Comparison of ENCODE assay signal across 18 mouse cellular contexts in the genomic region with DNA sequence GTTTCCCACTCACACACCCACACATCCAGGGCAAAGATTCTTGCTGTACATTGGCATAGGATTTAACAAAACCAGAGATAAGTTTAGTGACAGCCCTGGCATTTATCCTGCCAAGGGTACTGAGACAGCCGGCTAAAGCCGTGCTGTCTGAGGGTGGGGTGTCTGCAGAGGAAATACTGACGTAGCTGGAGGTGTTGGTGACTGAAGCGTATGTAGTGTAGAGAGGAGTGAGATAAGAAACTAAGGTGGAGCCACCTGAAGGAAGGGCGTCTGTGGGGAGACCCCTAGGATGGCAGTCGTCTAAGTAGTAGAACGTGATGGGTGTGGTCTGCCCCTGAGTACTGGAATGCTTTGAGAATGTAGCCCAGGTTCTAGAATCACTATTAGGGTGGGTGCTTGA. TPM values are rescaled to one million over a fixed set of nuclear protein-coding genes. Genes with fewer than 3 reads are reported as not detected.
A peak's percentile ranks its signal among the peaks of the same experiment; 100 is the strongest.
DNase-seq lines count a peak whose midpoint lies in the region; ATAC-seq lines count a peak whose summit lies in the region.
"Had no signal": no experiment of that assay in that cellular context is flagged by ENCODE, and none has a peak within 500 bp of the region (broad histone marks: within the 10 kb centered on the region; RNA-seq: fewer than 3 reads in every experiment).

No protein-coding gene starts in this region.

- 65% methylated on average over 7 of the region's 7 CpGs for WGBS in forebrain, embryonic 13.5 days
- WGBS in forebrain, embryonic 12.5 days: 71% methylated on average over 7 of the region's 7 CpGs
- WGBS in liver, embryonic 13.5 days (ENCODE audit: insufficient replicate concordance): 12% methylated on average over 7 of the region's 7 CpGs

- DNase-seq in liver, embryonic 13.5 days: no peak
- no peak for DNase-seq in liver
- DNase-seq in CD4-positive, CD25-positive, alpha-beta regulatory T cell, adult 2 months (ENCODE audit: low read depth, low spot score): peak; percentile 75
- DNase-seq in brain, adult 2 months (ENCODE audit: low read depth, low spot score): peak; percentile 40
- no peak for DNase-seq in Muller cell, postnatal 12 days (ENCODE audit: inconsistent ontology term)
- no peak for DNase-seq in spleen, postnatal 10 days (ENCODE audit: low spot score in 2 of 2)
- DNase-seq: adrenal gland, adult 2 months; cerebellum, adult 8-10 months; embryo, embryonic 11 days; forebrain, postnatal 0 days; gastrocnemius, postnatal 10 days; heart, postnatal 14 days; kidney, adult 11 months; lung, embryonic 14.5 days; right cerebral cortex, adult 18-20 months had no signal

- no peak overlapping the region for H3K27ac ChIP-seq in forebrain, embryonic 13.5 days
- no peak overlapping the region for H3K27ac ChIP-seq in forebrain, embryonic 12.5 days
- peak overlapping the region; percentile 44 for H3K27ac ChIP-seq in liver, embryonic 13.5 days

- peaks cover 19% of the 10 kb centered on the region for H3K4me1 ChIP-seq in forebrain, embryonic 13.5 days
- H3K4me1 ChIP-seq in forebrain, embryonic 12.5 days: peaks cover 16% of the 10 kb centered on the region
- H3K4me1 ChIP-seq in liver, embryonic 13.5 days (replicated peaks): peaks cover 37% of the 10 kb centered on the region

- peaks cover 5% of the 10 kb centered on the region; the same call in 1 of the 2 replicates for H3K27me3 ChIP-seq in forebrain, embryonic 13.5 days
- H3K27me3 ChIP-seq in forebrain, embryonic 12.5 days: 0 out of 2 replicates have a peak, but pooled peaks cover 7% of the 10 kb centered on the region
- H3K27me3 ChIP-seq in liver, embryonic 13.5 days: no peaks in the 10 kb centered on the region

- no peak for ATAC-seq in forebrain, embryonic 13.5 days
- no peak for ATAC-seq in forebrain, embryonic 12.5 days (ENCODE audit: low FRiP score)
- no peak for ATAC-seq in liver, embryonic 13.5 days (ENCODE audit: low read depth)
- ATAC-seq: forebrain, postnatal 0 days had no signal

- no peak overlapping the region for H3K4me3 ChIP-seq in forebrain, embryonic 13.5 days
- no peak overlapping the region for H3K4me3 ChIP-seq in forebrain, embryonic 12.5 days (replicated peaks)
- H3K4me3 ChIP-seq in liver, embryonic 13.5 days (replicated peaks): no peak overlapping the region
- H3K4me3 ChIP-seq: megakaryocyte, embryonic 14.5 days had no signal

- H3K9ac ChIP-seq in forebrain, embryonic 13.5 days: peak overlapping the region; percentile 16; the same call in 1 of the 2 replicates
- no peak overlapping the region for H3K9ac ChIP-seq in forebrain, embryonic 12.5 days
- peak overlapping the region; percentile 82 for H3K9ac ChIP-seq in liver, embryonic 13.5 days
- H3K9ac ChIP-seq: forebrain, postnatal 0 days; lung, embryonic 14.5 days had no signal

- H3K4me2 ChIP-seq in forebrain, embryonic 13.5 days: no peak overlapping the region
- H3K4me2 ChIP-seq in forebrain, embryonic 12.5 days: no peak overlapping the region
- H3K4me2 ChIP-seq in liver, embryonic 13.5 days: no peak overlapping the region
- H3K4me2 ChIP-seq: lung, embryonic 14.5 days had no signal

- no peaks in the 10 kb centered on the region for H3K9me3 ChIP-seq in forebrain, embryonic 13.5 days (replicated peaks)
- no peaks in the 10 kb centered on the region for H3K9me3 ChIP-seq in forebrain, embryonic 12.5 days
- H3K9me3 ChIP-seq in liver, embryonic 13.5 days (replicated peaks): no peaks in the 10 kb centered on the region

- no peaks in the 10 kb centered on the region for H3K36me3 ChIP-seq in forebrain, embryonic 13.5 days (ENCODE audit: poor library complexity, severe bottlenecking)
- H3K36me3 ChIP-seq in forebrain, embryonic 12.5 days (replicated peaks): no peaks in the 10 kb centered on the region
- H3K36me3 ChIP-seq in liver, embryonic 13.5 days: no peaks in the 10 kb centered on the region

RNA-seq across cellular contexts. Expression of a gene that starts 23.1 kb away (rescaled TPM):
- 44.3 and 50.6 TPM in 2 replicates for polyA plus RNA-seq in forebrain, embryonic 13.5 days (2015; fragmentation: Nextera tagmentation; extraction: Ambion mirVana)
- polyA plus RNA-seq in forebrain, embryonic 12.5 days (2016; fragmentation: Nextera tagmentation; extraction: Ambion mirVana): 53.1 and 53.9 TPM in 2 replicates
- polyA plus RNA-seq in liver, embryonic 13.5 days (2015; fragmentation: Nextera tagmentation; extraction: Ambion mirVana): 27.6 and 29.0 TPM in 2 replicates

RNA-seq across cellular contexts. Expression of a gene that starts 55.0 kb away (rescaled TPM):
- 28.1 and 30.6 TPM in 2 replicates for polyA plus RNA-seq in forebrain, embryonic 13.5 days (2015; fragmentation: Nextera tagmentation; extraction: Ambion mirVana)
- 34.7 and 37.6 TPM in 2 replicates for polyA plus RNA-seq in forebrain, embryonic 12.5 days (2016; fragmentation: Nextera tagmentation; extraction: Ambion mirVana)
- 32.2 and 37.5 TPM in 2 replicates for polyA plus RNA-seq in liver, embryonic 13.5 days (2015; fragmentation: Nextera tagmentation; extraction: Ambion mirVana)

Comparison
In these comparisons a context has a peak if more than half of its experiments do, and no peak if none do; other contexts are left out.
1. DNase-seq: peak in CD4-positive, CD25-positive, alpha-beta regulatory T cell, adult 2 months (single experiment) and brain, adult 2 months (single experiment); none in liver, embryonic 13.5 days (single experiment), liver (single experiment), Muller cell, postnatal 12 days (single experiment) and spleen, postnatal 10 days (0 of 2).